Mouse (Mus musculus) fibroblast of lung, adult 2 months (primary cell): ENCODE results near the gene Atp8a2.
"Not testable (repeated sequence)": the region's sequence is repeated elsewhere in the genome, so short reads cannot be mapped to it uniquely, and the experiment has no call there.

Experiments
- DNase-seq: peaks from one replicate; pipeline ENCODE4 v3.0.0-alpha.2; 2011; ENCODE audit warnings: low read depth

Atp8a2 gene

DNA sequence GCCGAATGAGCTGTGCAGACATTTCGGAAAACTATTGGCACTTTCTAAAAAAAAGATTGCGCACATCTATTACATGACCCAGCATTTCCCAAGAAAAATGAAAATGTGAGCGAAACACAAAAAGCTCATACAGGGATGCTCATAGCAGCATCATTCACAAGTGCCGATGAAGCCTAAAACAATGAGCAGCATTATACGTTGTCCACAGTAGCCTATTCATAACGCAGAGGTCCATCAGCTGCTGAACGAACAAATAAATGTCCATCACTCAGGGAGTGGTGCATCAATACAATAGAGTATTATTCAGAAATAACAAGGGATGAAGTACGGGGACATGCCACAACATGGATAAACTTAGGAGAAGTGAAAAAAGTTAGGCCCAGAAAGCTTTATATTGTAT is 416.6 kb downstream of the Atp8a2 start:
- no peak for DNase-seq

DNA sequence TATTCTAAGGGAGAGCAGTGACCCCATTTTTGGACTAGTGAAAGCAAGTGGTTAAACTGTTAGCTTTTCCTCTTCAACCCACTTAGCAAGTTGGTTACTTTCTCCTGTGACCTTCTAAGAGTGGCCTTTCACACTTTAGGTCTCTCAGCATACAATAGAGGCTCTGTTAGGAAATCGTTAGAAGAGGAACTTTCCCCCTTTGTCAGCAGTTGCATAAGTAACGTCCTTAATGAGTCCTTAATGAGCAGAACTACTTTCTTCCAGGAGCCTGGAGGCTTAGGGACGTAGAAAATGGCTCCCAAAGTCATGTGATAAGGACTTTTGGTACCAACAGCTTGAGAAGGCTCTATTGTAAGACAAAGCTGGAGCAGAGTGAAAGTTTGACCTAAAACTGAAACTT is 434.8 kb downstream of the Atp8a2 start:
- no peak for DNase-seq

GRCm38 (mm10) chr14:59759900-59760493 is 437.0 kb downstream of the Atp8a2 start:
- peak; percentile 73 for DNase-seq

GRCm38 (mm10) chr14:59759196-59759839 is 437.7 kb downstream of the Atp8a2 start:
- DNase-seq = no peak

DNA sequence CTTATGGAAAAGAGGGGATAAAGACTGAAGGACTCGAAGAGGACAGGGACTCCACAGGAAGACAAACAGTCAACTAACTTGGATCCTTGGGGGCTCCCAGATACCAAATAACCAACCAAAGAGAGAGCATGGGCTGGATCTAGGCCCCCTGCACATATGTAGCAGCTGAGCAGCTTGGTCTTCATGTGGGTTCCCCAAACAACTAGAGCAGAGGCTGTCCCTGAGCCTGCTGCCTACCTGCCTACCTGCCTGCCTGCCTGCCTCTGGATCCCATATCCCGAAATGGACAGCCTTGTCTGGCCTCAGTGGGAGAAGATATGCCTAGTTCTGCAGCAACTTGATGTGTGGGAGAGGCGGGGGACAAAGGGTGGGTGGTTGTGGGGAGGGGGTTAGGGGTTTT is 444.6 kb downstream of the Atp8a2 start:
- no peak for DNase-seq

GRCm38 (mm10) chr14:59750005-59750404 is 447.0 kb downstream of the Atp8a2 start:
- DNase-seq = no peak

DNA sequence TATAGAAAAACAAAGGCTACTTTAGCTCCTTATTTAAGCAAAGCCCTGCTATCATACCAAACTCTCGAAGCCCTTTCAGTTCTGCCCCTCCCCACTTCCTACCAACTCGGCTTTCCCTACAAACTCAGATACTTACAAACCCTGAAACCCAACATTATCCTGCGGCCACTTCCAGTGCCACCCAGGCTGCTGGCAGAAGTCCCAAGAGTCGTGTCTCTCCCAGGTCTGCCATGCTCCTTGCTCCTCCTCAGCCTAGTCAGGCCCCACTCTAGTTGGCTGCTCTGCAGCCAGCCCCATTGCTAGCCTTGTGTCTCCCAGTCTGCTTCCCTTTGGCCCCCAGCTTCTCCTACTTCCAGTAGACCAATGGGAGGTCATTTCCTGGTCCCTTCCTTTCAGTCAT is 451.3 kb downstream of the Atp8a2 start:
- no peak for DNase-seq

- DNase-seq = no peak
Observed at GRCm38 (mm10) chr14:59741752-59742151, 455.2 kb downstream of the Atp8a2 start.

DNA sequence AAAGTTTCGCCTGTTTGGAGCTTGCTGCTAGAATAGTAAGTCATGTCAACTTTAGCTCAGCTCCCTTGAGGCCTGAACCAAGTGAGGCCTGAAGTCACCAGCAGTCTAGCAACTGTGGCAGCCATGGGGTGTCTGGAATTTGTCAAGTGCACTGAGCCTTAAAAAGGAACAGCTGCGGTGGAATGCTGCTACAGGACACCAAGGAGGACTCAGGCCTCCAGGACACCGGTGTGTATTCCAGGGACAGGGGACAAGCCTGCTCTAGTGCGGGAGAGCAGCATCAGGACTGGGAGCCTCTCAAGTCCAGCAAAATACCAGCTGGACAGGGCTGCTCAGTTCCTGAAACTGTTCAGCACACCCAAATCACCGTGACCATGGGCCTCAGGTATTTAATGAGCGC is 457.5 kb downstream of the Atp8a2 start:
- DNase-seq = no peak

- DNase-seq = no peak
Observed at GRCm38 (mm10) chr14:59737734-59738294, 459.2 kb downstream of the Atp8a2 start.

DNA sequence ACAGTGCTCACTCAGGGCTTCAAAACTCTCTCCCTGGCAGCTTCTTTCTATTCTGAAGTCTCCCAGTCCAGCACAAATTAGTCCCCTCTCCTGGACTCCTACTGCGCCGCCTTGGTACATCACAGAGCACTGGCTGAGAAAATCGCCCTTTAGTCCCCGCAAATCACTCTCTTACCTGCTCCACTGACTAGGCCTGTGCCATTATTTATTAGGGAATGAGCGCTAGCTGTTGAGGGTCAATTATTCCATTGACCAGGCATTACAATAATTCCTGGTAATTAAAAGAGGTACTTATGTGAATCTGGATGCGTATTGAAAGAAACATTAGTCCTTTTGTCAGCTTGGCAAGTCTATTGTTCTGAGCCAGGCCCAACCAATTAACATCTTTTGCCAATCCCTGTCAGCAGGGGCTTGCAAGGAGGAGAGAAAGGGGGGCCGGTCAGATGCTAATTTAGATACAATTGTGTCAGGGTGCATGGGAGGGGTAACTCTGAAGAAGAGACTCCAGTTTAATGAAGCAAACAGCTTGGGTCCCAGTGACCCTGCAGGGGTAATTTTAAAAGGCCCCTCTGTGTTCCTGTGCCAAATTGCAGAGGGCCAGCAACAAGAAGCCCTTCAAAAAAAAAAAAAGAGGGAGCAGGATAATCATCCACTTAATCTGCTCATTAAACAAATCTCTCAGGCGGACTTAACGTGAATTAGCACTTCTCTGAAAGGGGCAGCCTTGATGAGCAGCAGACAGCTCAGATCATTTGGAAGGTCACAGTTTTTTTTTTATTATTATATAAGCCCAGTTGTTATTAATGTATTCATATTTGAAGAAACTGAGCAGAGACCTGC is 459.9 kb downstream of the Atp8a2 start:
- no peak for DNase-seq

DNA sequence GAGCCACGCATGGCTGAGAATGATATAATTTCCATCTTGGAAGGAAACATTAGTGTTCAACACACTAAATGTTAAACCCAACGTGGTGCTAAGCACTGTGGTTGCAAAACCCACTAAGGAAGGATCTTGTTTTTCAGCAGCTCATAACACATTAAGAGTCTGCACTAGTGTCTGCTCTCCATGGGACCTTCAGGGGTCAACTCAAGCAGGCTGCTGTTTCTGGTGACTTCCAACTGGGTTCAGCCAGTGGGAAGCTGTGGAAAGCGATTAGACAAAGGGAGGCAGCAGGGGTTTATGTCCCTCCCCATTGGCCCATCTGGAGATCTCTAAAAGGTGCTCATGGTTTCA is 467.0 kb downstream of the Atp8a2 start:
- DNase-seq = no peak

DNA sequence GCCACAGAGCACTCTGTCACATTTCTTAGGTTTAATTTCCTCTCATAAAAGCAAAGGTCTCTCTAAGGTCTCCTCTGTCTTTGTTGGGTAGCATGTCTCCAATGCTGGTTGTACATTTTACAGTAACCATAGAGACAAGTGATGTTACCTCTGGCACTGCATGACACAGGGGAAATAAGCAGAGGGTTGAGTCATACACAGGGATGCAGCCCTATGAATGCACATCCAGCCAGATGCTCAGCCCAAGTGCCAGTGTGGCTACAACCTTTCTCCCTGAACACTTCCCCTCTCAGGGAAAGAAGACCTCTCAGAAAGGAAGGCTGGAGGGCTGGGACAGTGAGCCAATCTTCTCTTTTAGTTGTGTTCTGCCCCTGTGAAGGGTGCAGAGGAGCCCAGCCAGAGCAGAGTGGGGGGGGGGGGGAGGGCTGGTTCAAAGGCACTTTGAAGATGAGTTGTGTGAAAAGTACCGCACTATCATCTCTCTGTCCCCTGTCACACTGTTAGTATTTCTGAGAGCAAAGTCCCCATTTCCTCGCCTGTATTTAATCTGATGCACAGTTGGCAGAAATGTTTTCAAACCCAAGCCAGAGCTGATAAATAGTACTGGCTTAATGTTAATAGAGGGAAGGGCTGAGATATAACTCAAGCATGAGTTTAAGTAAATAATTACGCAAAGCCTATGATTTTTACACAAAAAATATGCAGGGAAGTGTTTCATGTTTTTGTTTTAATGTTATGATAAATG is 467.5 kb downstream of the Atp8a2 start:
- no peak for DNase-seq

DNA sequence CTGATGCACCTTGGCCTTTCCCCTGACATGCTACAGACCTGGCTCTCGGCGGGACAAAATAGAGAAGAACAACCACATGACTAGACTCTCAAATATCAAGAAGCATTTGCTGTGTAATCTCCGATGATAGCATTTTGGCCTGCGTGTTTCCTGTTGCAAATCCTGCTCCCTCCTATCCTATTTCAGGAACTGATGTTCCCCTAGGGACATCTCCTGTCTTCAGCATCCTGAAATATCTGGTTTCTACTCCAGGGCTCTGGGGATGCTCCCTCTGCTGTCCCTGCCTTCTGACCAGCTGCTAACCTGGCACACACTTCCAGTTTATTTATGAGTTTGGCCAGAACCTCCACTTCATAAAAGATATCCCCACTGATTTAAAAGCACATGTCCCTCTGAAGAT is 470.0 kb downstream of the Atp8a2 start:
- no peak for DNase-seq

DNA sequence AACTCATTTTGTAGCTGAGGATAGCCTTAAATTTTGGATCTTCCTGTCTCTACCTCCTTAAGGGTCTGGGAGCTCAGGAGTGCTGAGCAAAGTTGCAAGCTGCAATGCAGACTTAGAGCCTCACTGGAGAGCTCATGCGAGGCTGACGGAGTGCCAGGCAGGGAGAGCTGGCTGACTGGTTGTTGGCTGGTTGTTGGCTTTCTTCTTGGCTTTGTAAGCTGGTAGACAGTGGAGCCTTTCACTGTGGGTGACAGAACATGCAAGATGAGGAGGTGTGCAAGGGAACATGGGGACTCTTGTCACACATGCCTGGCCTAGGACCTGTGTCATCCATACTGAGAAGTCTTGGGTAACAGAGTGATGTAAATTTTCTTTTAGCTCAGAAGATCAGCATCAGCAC is 473.8 kb downstream of the Atp8a2 start:
- DNase-seq = no peak

GRCm38 (mm10) chr14:59721957-59722356 is 475.0 kb downstream of the Atp8a2 start:
- DNase-seq = no peak

GRCm38 (mm10) chr14:59721356-59721755 is 475.6 kb downstream of the Atp8a2 start:
- no peak for DNase-seq

- DNase-seq = no peak
Observed at GRCm38 (mm10) chr14:59720386-59720785, 476.6 kb downstream of the Atp8a2 start.

- not testable (repeated sequence) for DNase-seq
Observed at GRCm38 (mm10) chr14:59716443-59717085, 480.4 kb downstream of the Atp8a2 start.

DNA sequence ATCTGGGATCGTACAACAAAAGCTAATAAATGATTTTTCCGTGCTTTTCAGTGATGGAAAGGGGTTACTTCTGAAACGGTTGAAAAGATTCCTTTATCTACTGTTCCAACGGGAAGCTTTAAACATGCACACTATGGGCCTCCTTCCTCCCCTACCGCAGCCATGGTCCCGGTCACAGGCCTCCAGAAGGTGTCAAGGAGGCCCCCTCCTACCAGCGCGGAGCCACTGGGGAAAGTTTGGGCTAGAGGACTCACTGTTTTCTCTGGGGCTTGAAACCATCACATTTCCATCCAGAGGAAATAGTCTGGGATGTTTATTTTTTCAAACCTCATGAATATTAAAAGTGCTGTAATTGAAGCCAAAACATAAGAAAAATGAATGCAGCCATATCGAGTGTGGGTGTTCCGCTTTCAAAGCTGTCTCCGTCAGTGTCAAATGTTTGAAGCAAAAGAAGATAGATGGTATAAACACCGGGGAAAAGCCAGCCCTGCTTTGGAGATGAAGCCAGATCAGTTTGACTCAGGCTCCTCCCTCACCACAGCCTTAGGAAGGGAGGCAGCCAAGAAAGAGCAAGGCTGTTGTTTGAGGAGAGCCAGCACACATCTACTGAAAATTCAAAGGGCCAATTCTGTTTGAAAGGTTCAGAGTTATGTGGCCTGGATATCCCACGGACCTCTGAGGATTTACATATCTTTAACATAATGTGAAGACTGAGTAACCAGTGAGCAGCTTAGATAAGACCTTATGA is 481.1 kb downstream of the Atp8a2 start:
- DNase-seq = no peak
